Mouse (Mus musculus): ENCODE results near the gene Golm1.
A peak's percentile ranks its signal among the peaks of the same experiment; 100 is the strongest.
"Not testable (repeated sequence)": the region's sequence is repeated elsewhere in the genome, so short reads cannot be mapped to it uniquely, and the experiment has no call there.

The Golm1 gene

DNA sequence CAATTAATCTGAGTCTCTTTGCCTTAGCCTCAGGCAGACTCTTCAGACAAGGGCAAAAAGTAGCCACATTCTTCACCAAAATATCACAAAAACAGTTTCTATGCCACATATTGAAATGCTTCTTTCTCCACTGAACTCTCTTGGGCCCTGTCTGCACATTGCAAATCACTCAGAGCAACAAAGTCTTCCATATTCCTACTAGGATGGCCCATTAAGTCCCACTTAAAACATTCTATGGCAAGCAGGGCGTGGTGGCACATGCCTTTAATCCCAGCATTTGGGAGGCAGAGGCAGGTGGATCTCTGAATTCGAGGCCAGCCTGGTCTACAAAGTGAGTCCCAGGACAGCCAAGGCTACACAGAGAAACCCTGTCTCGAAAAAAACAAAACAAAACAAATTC, 83.6 kb downstream of the Golm1 start:
- DNase-seq (ENCODE audit: low read depth in 1 of 2, low spot score in 2 of 2), result not testable (repeated sequence)

GRCm38 (mm10) chr13:59590691-59591090, 84.9 kb downstream of the Golm1 start:
- no peak for DNase-seq (ENCODE audit: low read depth in 1 of 2, low spot score in 2 of 2)

GRCm38 (mm10) chr13:59589672-59590071, 85.9 kb downstream of the Golm1 start:
- no peak for DNase-seq (ENCODE audit: low read depth in 1 of 2, low spot score in 2 of 2)

DNA sequence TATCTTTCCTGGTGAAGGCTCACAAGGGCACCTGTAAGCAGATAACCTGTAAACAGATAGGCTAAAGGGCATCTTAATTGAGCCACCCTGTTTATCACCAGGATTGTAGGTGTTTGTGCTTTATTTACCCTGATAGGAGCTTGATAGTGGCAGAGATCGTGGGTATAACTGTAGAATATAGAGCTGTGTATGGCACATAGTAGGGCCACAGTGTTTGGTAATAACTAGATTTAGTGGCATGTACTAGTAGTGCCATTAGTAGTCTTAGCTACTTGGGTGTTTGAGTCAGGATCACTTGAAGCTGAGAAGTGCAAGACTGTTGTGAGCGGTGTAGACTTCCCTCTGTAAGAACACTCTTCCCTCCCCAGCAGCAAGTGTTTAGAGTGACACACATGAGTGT, 88.4 kb downstream of the Golm1 start:
- no peak for DNase-seq (ENCODE audit: low read depth in 1 of 2, low spot score in 2 of 2)

DNA sequence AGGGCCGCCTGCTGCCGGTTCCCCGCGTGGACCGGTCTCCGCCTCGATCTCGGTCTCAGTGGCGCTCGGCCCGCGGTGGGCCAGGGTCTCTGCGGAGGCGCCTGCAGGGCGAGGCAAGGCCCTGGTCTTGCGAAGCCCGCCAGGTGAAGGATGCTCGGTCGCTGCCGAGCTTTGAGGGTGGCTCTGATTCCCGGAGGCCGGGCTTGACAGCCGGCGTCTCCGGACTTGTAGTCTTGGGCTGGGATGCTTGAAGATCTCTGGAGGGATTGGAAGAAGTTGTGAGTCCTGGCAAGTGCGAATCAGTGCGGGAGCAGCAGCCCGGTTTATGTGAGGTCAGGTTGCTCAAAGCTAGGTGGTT, 90.0 kb downstream of the Golm1 start:
- DNase-seq (ENCODE audit: low read depth in 1 of 2, low spot score in 2 of 2), result peak in 1 of 2 experiments; percentile 3

- DNase-seq (ENCODE audit: low read depth in 1 of 2, low spot score in 2 of 2), result peak; percentile 96 to 99
Observed at GRCm38 (mm10) chr13:59584947-59585647, 90.5 kb downstream of the Golm1 start, which contains the start of the genes Agtpbp1 and Naa35. Gene Agtpbp1 (minus strand): TSS chr13:59585227. Gene Naa35 (plus strand): TSS chr13:59585259.

Measured in monocyte, adult 2 months (primary cell).